Mouse (Mus musculus) gastrocnemius, postnatal 36 days (tissue): ENCODE results near the gene Tada2b. TPM values are rescaled to one million over a fixed set of nuclear protein-coding genes. Genes with fewer than 3 reads are reported as not detected.

ENCODE experiments used
- DNase-seq, 2 experiments: peaks; one replicate each; pipeline ENCODE4 v3.0.0; 2022
- intact Hi-C: fragments of 180-260 bp; cut with DNase I; formaldehyde crosslinking; loops from one replicate; pipeline ENCODE4 v1.15.1; 2025
- total RNA-seq, 2 experiments: library from RNA; stranded (reverse); gene quantifications; 2 replicates each; pipeline ENCODE4 v1.2.3; 2021

The Tada2b gene
- total RNA-seq, 2 experiments from 2014 or later = 11.6 to 13.0 TPM

DNA sequence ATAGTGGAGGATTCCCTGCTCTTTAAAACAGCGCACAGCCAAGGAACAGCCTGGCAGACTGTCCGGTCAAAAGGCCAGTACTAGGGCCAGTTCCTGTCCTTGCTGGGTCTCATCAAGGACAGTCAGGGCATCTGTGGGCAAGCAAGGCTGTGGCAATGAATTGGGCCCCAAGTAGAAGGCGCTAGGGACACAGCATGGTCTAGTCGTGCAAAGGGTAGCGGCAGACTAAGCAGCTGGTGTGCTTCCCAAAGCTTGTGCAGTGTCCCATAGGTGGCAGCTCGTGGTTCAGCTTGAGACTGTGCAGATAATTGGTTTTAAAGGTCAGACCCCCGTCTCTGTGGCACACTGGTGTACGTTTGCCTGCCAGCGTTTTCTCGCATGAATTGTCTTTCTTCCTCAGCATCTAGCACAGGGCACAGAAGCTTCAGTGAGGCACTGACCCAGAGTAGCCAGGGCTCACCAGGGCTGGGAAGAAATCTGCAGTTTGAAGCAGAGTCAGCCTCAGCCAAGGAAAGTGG lies 32.2 kb downstream of the Tada2b start:
- intact Hi-C loops = no loop called here

DNA sequence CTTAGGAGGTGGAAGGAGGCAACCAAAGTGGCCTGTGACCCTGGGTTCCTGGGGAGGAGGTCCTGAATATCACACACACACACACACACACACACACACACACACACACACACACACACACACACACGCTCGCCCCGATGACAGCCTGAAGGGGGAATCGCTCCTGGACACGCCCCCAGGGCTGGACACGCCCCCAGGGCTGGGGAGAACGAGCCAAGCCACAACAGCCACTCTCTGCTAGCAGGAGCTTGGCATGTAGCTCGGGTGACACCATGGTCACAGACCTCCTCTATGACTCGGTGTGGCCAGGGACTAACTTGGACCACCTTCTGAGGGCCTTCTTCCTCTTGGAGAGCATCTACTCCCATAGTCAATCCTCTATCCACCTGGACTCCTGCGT lies 33.0 kb downstream of the Tada2b start:
- DNase-seq = no peak
- intact Hi-C loops = no loop called here

More for the DNA sequence above, 32.2 kb downstream of the Tada2b start:
- DNase-seq = no peak

DNA sequence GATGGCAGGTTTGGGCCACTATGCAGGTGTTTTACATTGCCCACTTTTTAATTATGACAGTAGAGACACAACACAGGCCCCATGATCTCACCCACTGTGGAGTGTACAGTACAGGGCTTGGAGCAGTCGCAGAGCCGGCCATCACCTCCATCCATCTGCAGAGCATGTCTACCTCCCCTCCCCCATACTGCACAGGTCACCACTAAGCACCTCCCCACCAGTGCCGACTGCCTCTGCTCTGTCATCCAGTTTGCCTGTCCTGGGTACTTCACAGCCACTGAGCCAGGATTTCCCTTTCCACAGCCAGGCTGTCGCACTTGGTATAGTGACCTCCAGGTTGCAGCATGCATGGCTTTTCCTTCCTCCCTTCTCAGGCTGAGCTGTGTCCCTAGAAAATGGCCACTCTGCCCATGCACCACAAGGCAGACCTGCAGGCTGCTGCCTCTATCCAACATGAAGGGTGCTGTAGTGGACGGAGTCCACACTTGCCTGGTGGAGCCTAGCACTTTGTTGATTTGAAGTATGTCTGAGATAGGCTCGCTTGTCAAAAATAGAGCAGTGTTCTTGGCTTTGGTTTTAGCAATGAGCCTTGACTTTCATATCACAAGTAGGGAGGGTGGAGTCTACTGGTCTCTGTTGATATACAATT lies 34.3 kb downstream of the Tada2b start:
- intact Hi-C loops = no loop called here
- DNase-seq = no peak

DNA sequence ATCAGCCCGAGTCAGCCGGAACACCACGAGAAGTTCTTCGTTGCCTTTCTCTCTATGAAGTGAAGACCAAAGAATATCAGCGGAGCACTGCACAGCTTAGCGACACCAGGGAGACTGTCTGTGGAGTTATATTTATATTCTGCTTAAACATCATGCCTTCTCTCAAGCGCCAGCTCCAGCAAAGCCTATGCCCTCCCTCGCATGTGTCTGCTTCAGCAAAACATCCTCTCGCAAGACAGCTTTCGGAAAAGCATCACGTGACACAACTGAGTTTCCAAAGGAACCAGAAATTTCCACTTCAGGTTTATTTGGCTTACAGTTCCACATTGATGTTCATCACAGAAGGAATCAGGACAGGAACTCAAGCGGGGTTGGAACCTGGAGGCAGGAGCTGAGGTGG lies 36.2 kb downstream of the Tada2b start:
- intact Hi-C loops = no loop called here
- no peak for DNase-seq

DNA sequence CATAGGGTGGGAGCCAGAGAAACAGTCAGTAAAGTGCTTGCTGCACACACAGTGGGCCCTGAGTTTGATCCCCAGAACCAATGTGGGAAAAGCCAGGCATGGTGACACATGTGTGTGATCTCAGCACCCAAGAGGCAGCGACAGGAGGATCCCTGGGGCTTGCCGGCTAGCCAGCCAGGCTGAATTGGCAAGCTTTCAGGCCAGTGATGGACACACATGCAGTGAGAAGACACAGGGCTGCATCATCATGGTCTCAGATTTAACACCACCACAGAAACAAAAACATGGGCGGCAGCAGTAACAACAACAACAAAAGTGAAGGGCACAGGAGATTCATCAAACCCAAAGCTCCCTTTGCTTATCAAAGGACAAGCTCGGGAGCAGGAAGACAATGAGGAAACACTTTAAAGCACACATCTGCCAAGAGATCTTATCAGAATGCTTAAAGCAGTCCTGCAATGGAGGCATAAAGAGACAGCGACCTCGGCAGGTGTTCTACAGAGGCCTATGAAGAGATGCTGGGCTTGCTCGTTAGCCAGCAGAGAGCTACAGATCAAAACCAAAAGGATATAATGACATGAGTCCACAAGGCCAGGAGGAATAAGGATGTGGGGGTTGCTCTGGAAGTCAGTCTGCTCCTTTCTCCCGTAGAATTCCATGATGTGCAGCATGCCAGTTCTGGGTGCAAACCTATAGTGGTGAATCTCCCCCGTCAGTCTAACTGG lies 37.8 kb downstream of the Tada2b start:
- intact Hi-C loops = no loop called here
- DNase-seq = no peak

DNA sequence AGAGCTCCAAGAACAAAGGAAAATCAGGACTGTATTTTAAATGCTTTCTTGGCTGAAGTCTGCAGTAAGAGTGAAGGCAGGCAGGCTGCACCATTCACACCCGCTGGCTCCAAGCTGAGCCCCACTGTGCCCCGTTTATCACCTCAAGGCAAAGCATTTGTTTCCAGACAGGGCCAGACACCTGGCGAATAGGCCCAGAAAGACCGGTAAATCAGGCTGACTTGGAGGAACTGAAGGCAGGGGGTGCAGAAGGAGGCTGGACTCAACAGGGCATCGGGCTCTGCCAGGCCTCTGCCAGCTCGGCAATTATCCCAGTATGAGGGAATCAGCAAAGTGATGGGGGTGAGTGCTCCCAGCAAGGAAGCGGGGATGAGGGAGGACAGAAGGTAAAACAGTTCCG lies 39.1 kb downstream of the Tada2b start:
- no peak for DNase-seq
- intact Hi-C loops = no loop called here

DNA sequence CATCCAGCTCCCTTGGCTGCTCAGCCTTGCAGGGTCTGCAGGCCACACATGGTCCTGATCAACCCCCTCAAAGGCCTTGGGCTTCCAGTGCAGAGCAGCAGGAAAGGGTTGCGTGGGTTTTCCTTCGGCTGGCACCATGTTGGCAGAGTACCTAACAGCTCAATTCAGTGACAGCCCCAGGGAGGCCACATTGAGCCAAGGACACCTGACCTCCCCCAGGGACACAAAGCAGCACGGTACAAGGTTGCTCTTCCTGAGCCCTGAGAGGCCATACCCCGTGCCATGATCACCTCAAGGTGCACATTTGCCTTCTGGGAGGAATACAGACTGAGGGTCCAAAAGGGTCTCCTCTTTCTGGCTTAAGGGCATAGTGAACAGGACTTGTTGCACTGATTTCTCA lies 39.5 kb downstream of the Tada2b start:
- intact Hi-C loops = no loop called here
- DNase-seq = no peak

DNA sequence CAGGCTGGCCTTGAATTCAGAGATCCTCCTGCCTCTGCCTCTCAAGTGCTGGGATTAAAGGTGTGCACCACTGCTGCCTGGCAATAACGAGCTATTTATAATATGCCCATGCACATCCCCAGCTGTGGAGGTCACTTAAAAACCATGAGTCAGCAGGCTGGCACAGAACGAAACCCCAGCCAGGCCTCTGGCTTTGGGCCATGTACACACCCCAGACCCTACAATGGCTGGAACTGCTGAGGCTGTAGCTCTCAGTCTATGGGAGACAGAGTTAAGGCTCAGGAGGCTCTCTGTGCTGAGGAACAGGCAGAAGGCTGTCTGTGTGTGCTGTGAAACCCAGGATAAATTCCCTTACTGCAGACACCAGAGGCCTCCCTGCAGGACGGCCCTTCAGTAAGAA lies 43.3 kb downstream of the Tada2b start:
- no peak for DNase-seq
- intact Hi-C loops = no loop called here

DNA sequence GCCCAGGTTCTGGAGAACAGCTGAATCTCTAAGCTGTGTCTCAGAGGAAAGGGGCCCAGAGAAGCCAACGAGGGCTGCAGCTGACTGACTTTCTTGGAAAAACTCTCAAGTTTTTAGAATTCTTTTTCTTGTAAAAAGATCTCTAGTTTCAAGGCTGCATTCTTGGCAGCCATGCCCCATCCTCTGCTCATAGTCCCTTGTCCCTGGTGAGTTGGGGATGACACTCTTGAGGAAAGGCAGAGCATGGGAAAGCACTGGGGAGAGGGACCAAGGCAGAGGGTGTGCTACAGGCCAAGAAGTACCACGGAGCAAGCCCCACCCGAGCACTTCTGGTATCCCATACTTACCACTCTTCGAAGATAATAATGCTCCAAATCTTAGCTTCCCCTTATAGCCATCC lies 47.2 kb downstream of the Tada2b start:
- intact Hi-C loops = no loop called here
- DNase-seq = no peak

DNA sequence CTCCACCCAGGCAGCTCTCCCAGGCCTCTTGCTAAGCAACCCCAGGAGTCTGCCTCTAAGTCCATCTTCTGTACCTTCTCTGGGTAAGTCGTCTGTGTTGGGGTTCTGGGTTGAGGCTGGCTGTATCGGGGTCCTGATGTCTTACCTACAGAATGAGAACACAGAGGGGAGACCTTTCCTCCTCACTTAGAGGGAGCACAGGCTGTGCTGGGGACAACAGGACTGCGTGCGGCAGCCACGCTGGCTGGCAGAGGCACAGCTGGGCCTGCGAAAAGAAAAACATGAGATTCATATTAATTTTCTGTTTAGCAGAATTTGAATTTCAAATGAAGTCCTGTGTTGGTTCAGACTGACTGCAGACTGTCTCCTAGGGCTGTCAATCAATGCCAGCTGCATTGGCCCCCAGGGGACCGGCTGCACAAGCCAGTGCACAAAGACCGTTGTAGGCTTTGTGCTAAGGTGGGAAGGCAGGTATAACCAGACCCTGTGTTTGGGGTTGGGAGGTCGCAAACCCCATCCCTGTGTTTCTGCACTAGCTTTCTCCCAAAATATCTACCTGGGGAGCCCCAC lies 49.6 kb downstream of the Tada2b start:
- no peak for DNase-seq
- intact Hi-C loops = no loop called here

DNA sequence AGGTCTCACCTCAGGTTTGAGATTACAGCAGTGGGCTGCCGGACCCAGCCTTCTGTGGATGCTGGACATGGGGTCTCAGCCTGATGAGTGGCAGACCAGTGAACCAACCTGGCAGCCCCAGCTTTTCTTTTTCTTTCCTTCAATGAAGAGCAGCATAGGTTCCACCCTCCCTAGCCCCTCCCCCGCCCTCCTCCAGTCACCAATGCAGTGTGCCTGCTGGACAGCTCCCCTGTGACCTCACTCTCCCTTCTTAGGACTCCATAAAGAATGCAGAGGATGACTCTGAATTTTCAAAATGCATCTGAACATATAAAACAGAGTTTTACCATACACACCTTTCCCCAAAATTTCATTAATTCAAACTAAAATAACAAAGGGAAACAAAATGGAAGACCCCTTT lies 52.4 kb downstream of the Tada2b start:
- no peak for DNase-seq
- intact Hi-C loops = no loop called here

DNA sequence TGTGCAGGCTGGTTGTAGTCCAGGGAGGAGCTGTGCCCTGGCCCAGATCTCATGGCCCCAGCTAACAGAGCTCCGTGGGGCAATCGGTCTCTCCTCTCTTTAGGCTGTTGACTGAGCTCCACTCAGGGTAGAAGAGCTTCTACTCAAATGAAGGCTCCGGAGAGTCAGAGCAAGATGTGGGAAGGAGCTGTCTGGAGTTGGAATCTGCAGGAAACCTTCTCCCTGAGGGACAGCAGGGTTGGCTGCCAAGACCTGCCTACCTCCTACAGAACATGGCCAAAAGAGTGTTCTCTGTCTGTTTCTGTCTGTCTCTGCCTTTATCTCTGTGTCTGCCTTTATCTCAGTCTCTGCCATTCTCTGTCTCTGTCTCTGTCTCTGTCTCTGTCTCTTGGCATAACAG lies 54.5 kb downstream of the Tada2b start:
- no peak for DNase-seq
- intact Hi-C loops = no loop called here

DNA sequence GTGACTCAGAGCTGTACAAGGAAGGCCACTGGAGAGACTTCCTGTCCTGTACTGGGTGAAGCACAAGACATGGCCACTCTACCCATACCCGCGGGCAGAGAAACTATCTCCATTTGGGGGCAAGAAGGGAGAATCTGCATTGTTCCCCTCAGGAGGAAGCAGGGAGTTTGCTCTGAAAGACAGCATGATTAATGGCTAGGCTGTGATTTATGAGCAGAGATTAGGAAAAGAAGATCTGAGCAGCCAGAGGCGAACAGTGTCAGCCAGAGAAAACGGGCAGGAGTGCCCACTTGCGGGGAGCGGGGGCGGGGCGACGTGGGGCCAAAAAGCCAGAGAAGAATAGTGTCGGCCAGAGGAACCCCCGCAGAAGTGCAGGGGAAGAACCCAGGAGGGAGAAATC lies 56.3 kb downstream of the Tada2b start:
- DNase-seq = no peak
- intact Hi-C loops = no loop called here

DNA sequence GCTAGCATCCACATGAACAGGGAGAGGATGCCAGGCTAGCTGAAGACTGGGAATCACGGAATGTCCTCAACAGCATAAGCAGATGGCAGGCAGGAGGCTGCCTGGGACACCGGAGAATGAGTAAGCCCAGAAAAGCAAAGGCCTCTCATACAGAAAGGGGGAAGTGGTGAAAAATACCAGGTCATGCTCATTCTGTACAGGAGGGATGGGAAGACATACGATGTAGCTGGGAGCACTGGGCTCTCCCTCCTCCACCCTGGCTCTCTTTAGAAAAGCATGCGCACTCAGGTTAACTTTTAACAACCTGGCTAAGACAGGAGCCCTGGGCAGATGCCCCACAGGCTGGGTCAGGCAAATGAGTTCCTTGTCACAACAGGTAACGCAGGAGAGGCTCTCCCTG lies 57.7 kb downstream of the Tada2b start:
- DNase-seq = no peak

DNA sequence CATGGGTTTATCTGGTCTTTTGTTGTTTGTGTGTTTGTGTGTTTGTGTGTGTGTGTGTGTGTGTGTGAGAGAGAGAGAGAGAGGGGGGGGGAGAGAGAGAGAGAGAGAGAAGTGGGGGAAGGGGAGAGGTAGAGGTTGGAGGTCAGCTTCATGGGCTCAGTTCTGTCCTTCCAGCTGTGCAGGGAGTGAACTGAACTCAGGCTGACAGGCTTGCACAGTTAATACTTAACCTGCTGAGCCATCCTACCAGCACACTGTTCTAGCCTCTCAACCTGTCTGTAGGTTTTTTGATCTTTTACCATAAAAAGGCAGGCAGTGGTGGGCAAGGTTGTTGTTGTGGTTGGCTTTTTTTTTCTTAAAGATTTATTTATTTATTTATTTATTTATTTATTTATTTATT lies 59.4 kb downstream of the Tada2b start:
- DNase-seq = no peak
- intact Hi-C loops = no loop called here

More for the DNA sequence above, 57.7 kb downstream of the Tada2b start:
- intact Hi-C loops = no loop called here

Other genes starting within 250 kb of the Tada2b start
- gene Sorcs2, start 86.1 kb downstream of the Tada2b start, total RNA-seq = 1 to 10 TPM; 3.4 to 3.5 TPM
- 10 to 100 TPM; 30.9 to 34.7 TPM for gene Grpel1, start 19.3 kb downstream of the Tada2b start, total RNA-seq
- under 1 TPM; 0.10 to 0.15 TPM for gene Ccdc96, start 303 bp upstream of the Tada2b start, total RNA-seq
- 10 to 100 TPM; 10.4 to 13.3 TPM for gene Tbc1d14, start 109.0 kb upstream of the Tada2b start, total RNA-seq
- 10 to 100 TPM; 70.4 to 74.0 TPM for gene D5Ertd579e, start 211.7 kb upstream of the Tada2b start, total RNA-seq